ENCODE assay signal across 8 mouse cellular contexts in the genomic region with DNA sequence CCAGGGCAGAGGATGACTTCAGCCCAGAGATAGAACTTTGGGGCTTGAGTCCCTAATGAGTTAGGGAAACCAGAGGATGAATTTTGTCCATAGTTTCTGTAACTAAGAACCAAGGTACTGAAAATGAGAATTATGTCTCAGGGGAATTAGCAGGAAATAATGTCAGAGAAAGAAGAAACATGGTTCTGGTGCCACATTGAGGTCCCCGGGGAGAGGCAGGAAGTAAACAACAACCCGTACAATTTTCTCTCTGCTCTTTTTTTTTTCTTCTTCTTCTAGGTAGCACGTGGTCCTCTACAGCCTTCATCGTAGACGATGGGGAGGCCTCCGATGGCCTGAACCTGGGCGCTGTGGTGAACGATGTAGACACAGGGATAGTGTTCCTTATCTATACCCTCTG. TPM values are rescaled to one million over a fixed set of nuclear protein-coding genes. Genes with fewer than 3 reads are reported as not detected.
DNase-seq lines count a peak whose midpoint lies in the region; ATAC-seq and TF ChIP-seq lines count a peak whose summit lies in the region.

No protein-coding gene starts in this region.

- peak overlapping the region; percentile 89 for H3K4me3 ChIP-seq in gastrocnemius, adult 2 months
- H3K4me3 ChIP-seq in liver, embryonic 12.5 days, result peak overlapping the region; percentile 72

- no peak for TF ChIP-seq CTCF in gastrocnemius, adult 2 months (IDR thresholded peaks at IDR 0.05)

- intact Hi-C loops in gastrocnemius, adult 2 months (cut with DNase I), result loop anchor here (10.0 kb wide), 1 partner anchor 53 kb away; a partner anchor contains a TSS

- H3K9me3 ChIP-seq in liver, embryonic 12.5 days (replicated peaks), result no peaks in the 10 kb centered on the region

- H3K9ac ChIP-seq in liver, embryonic 12.5 days, result peak overlapping the region; percentile 81

- ATAC-seq in liver, embryonic 12.5 days, result no peak
- no peak for ATAC-seq in megakaryocyte-erythroid progenitor cell, adult 5-6 weeks (replicated peaks; ENCODE audit: low FRiP score, low TSS enrichment, poor library complexity, severe bottlenecking)

- peaks cover 18% of the 10 kb centered on the region; the same call in 1 of the 2 replicates for H3K36me3 ChIP-seq in liver, embryonic 12.5 days

- no peak for DNase-seq in gastrocnemius, adult 2 months
- DNase-seq in gastrocnemius, postnatal 10 days, result no peak
- peak; percentile 27 for DNase-seq in thymus, postnatal 14 days
- no peak for DNase-seq in thymus, postnatal 0 days (ENCODE audit: low spot score)
- DNase-seq in adrenal gland, adult (ENCODE audit: inconsistent age in 2 of 2, low spot score in 1 of 2), result no peak
- DNase-seq in right cerebral cortex, adult 2 months (ENCODE audit: low spot score in 2 of 2), result no peak

- H3K4me1 ChIP-seq in liver, embryonic 12.5 days, result peaks cover 38% of the 10 kb centered on the region

- WGBS in liver, embryonic 12.5 days (ENCODE audit: insufficient replicate concordance), result 64% methylated on average over 8 of the region's 8 CpGs

- H3K4me2 ChIP-seq in liver, embryonic 12.5 days, result peak overlapping the region; percentile 98

- peak overlapping the region; percentile 94; the same call in 1 of the 2 replicates for H3K27ac ChIP-seq in gastrocnemius, adult 2 months
- H3K27ac ChIP-seq in liver, embryonic 12.5 days, result no peak overlapping the region

- H3K27me3 ChIP-seq in liver, embryonic 12.5 days (replicated peaks), result no peaks in the 10 kb centered on the region

RNA-seq across cellular contexts. Expression of a gene that starts 1.2 kb away (rescaled TPM):
- total RNA-seq in gastrocnemius, adult 2 months (2021), result 10 to 100 TPM; 10.5 to 12.0 TPM
- 1 to 10 TPM; 8.3 to 8.9 TPM for total RNA-seq in gastrocnemius, postnatal 10 days (2021)
- polyA plus RNA-seq in thymus, postnatal 0 days (2015; fragmentation: Nextera tagmentation; extraction: Ambion mirVana), result 25.7 and 28.2 TPM in 2 replicates
- 16.9 and 17.3 TPM in 2 replicates for polyA plus RNA-seq in liver, embryonic 12.5 days (2016; fragmentation: Nextera tagmentation; extraction: Ambion mirVana)
- total RNA-seq in megakaryocyte-erythroid progenitor cell, adult 5-6 weeks (2014; fragmentation: Nextera tagmentation), result 5.2 and 7.0 TPM in 2 replicates
- 3.7 and 5.4 TPM in 2 replicates for total RNA-seq in megakaryocyte-erythroid progenitor cell, adult 5-6 weeks (2017)

RNA-seq across cellular contexts. Expression of a gene that starts 18.0 kb away (rescaled TPM):
- total RNA-seq in gastrocnemius, adult 2 months (2021), result not detected
- not detected for total RNA-seq in gastrocnemius, postnatal 10 days (2021)
- 0.57 and 0.81 TPM in 2 replicates for polyA plus RNA-seq in thymus, postnatal 0 days (2015; fragmentation: Nextera tagmentation; extraction: Ambion mirVana)
- polyA plus RNA-seq in liver, embryonic 12.5 days (2016; fragmentation: Nextera tagmentation; extraction: Ambion mirVana), result 0.75 and 0.79 TPM in 2 replicates
- total RNA-seq in megakaryocyte-erythroid progenitor cell, adult 5-6 weeks (2014; fragmentation: Nextera tagmentation), result not detected in 2 replicates
- not detected in 2 replicates for total RNA-seq in megakaryocyte-erythroid progenitor cell, adult 5-6 weeks (2017)

RNA-seq across cellular contexts. Expression of a gene that starts 26.8 kb away (rescaled TPM):
- 10 to 100 TPM in 1 of 2 experiments, 1 to 10 TPM in 1; 3.9 to 13.0 TPM for total RNA-seq in gastrocnemius, adult 2 months (2021)
- total RNA-seq in gastrocnemius, postnatal 10 days (2021), result 1 to 10 TPM; 2.2 to 4.3 TPM
- polyA plus RNA-seq in thymus, postnatal 0 days (2015; fragmentation: Nextera tagmentation; extraction: Ambion mirVana), result 0.72 and 0.83 TPM in 2 replicates
- 0.11 and 0.21 TPM in 2 replicates for polyA plus RNA-seq in liver, embryonic 12.5 days (2016; fragmentation: Nextera tagmentation; extraction: Ambion mirVana)
- total RNA-seq in megakaryocyte-erythroid progenitor cell, adult 5-6 weeks (2014; fragmentation: Nextera tagmentation), result 13.6 and 28.5 TPM in 2 replicates
- total RNA-seq in megakaryocyte-erythroid progenitor cell, adult 5-6 weeks (2017), result 62.5 and 83.5 TPM in 2 replicates

RNA-seq across cellular contexts. Expression of a gene that starts 34.0 kb away (rescaled TPM):
- 10 to 100 TPM; 28.0 to 29.6 TPM for total RNA-seq in gastrocnemius, adult 2 months (2021)
- 10 to 100 TPM; 40.9 to 53.7 TPM for total RNA-seq in gastrocnemius, postnatal 10 days (2021)
- 38.6 and 47.9 TPM in 2 replicates for polyA plus RNA-seq in thymus, postnatal 0 days (2015; fragmentation: Nextera tagmentation; extraction: Ambion mirVana)
- polyA plus RNA-seq in liver, embryonic 12.5 days (2016; fragmentation: Nextera tagmentation; extraction: Ambion mirVana), result 27.1 and 32.8 TPM in 2 replicates
- 86.2 and 86.5 TPM in 2 replicates for total RNA-seq in megakaryocyte-erythroid progenitor cell, adult 5-6 weeks (2014; fragmentation: Nextera tagmentation)
- total RNA-seq in megakaryocyte-erythroid progenitor cell, adult 5-6 weeks (2017), result 72.7 and 83.8 TPM in 2 replicates

RNA-seq across cellular contexts. Expression of a gene that starts 34.2 kb away (rescaled TPM):
- 1 to 10 TPM; 1.3 to 3.4 TPM for total RNA-seq in gastrocnemius, adult 2 months (2021)
- total RNA-seq in gastrocnemius, postnatal 10 days (2021), result 1 to 10 TPM; 4.3 to 5.6 TPM
- polyA plus RNA-seq in thymus, postnatal 0 days (2015; fragmentation: Nextera tagmentation; extraction: Ambion mirVana), result 7.6 TPM in 2 replicates
- polyA plus RNA-seq in liver, embryonic 12.5 days (2016; fragmentation: Nextera tagmentation; extraction: Ambion mirVana), result 7.9 and 8.2 TPM in 2 replicates
- total RNA-seq in megakaryocyte-erythroid progenitor cell, adult 5-6 weeks (2014; fragmentation: Nextera tagmentation), result 8.6 TPM in 1 of 2 replicates, not detected in the other
- 5.7 and 7.4 TPM in 2 replicates for total RNA-seq in megakaryocyte-erythroid progenitor cell, adult 5-6 weeks (2017)
